Mouse (Mus musculus) telencephalon, adult 2 months (tissue): Measurements from ENCODE around the gene Olfr1310.
"Not testable (repeated sequence)": the region's sequence is repeated elsewhere in the genome, so short reads cannot be mapped to it uniquely, and the experiment has no call there.

ENCODE experiments used
- DNase-seq: peaks from one replicate; pipeline ENCODE4 v3.0.0-alpha.2; 2011; ENCODE audit warnings: low read depth, low spot score

The Olfr1310 gene

GRCm38 (mm10) chr2:112012608-112013007, at the start of gene Olfr1310:
Olfr1310 (minus strand) TSS chr2:112012708.
- no peak for DNase-seq

GRCm38 (mm10) chr2:112050138-112050537, 37.6 kb upstream of the Olfr1310 start, which contains the start of gene Olfr1312:
Olfr1312 (minus strand) TSS chr2:112050238.
- no peak for DNase-seq

- DNase-seq, result not testable (repeated sequence)
Measured at GRCm38 (mm10) chr2:112026971-112027370, 14.5 kb upstream of the Olfr1310 start.

- no peak for DNase-seq
Measured at GRCm38 (mm10) chr2:112024312-112024711, 11.8 kb upstream of the Olfr1310 start, which contains the start of gene Olfr1311. Olfr1311 (minus strand) TSS chr2:112024412.

GRCm38 (mm10) chr2:112014900-112015299, 2.4 kb upstream of the Olfr1310 start:
- no peak for DNase-seq

- no peak for DNase-seq
Measured at GRCm38 (mm10) chr2:111990181-111990580, 22.3 kb downstream of the Olfr1310 start, which contains the start of gene Olfr1309. Olfr1309 (minus strand) TSS chr2:111990281.

- no peak for DNase-seq
Measured at GRCm38 (mm10) chr2:111964844-111965243, 47.7 kb downstream of the Olfr1310 start, which contains the start of gene Olfr1308. Olfr1308 (minus strand) TSS chr2:111964944.
